Mouse (Mus musculus) hindbrain, embryonic 11.5 days (tissue): ENCODE data around the gene Zfp277. TPM values are rescaled to one million over a fixed set of nuclear protein-coding genes. Genes with fewer than 3 reads are reported as not detected.

Experiments
- ATAC-seq: fragments of 200-750 bp; cut with Nextera tagmentation; 2 replicates; pipeline ENCODE4 v1.8.0; 2017; ENCODE audit warnings: mild to moderate bottlenecking, moderate TSS enrichment, moderate library complexity; ENCODE audit not compliant: low FRiP score
- DNase-seq: peaks from one replicate; pipeline ENCODE4 v3.0.0-alpha.2; 2015; ENCODE audit warnings: low spot score
- H3K27ac ChIP-seq: fragments of 300-500 bp; sonication (generic); 2 replicates; pipeline ENCODE4 v1.5.1; 2014; ENCODE audit warnings: mild to moderate bottlenecking, low read depth, low read length
- H3K27me3 ChIP-seq: fragments of 300-500 bp; sonication (generic); 2 replicates; pipeline ENCODE4 v1.6.1; 2014; ENCODE audit warnings: mild to moderate bottlenecking, low read length, moderate library complexity, mixed read lengths; ENCODE audit not compliant: control insufficient read depth, insufficient read depth
- H3K36me3 ChIP-seq: fragments of 300-500 bp; sonication (generic); 2 replicates; pipeline ENCODE4 v1.6.1; 2014; ENCODE audit warnings: mild to moderate bottlenecking, low read length, moderate library complexity, mixed read lengths; ENCODE audit not compliant: control insufficient read depth, insufficient read depth
- H3K4me1 ChIP-seq: fragments of 300-500 bp; sonication (generic); replicated peaks from 2 replicates; pipeline ENCODE4 v1.6.1; 2014; ENCODE audit warnings: low read length, mixed read lengths; ENCODE audit not compliant: control insufficient read depth, insufficient read depth
- H3K4me2 ChIP-seq: fragments of 300-500 bp; sonication (generic); replicated peaks from 2 replicates; pipeline ENCODE4 v1.6.1; 2014; ENCODE audit warnings: mild to moderate bottlenecking, low read depth, low read length
- H3K4me3 ChIP-seq: fragments of 300-500 bp; sonication (generic); 2 replicates; pipeline ENCODE4 v1.5.1; 2014; ENCODE audit warnings: low read depth, low read length
- H3K9ac ChIP-seq: fragments of 300-500 bp; sonication (generic); 2 replicates; pipeline ENCODE4 v1.6.1; 2014; ENCODE audit warnings: low read depth, low read length
- H3K9me3 ChIP-seq: fragments of 300-500 bp; sonication (generic); 2 replicates; pipeline ENCODE4 v1.6.1; 2016; ENCODE audit warnings: low read length; ENCODE audit not compliant: control insufficient read depth
- WGBS: fragments of 180-500 bp; shearing (Covaris S2); extraction: QIAGEN DNeasy Blood & Tissue Kit; methylation state at CpG from one replicate; pipeline ENCODE4 v1.1.7; 2014; 5-methylcytosine and 5-hydroxymethylcytosine counted together
- polyA plus RNA-seq: library from polyadenylated mRNA; unstranded; fragments of >200 nt; fragmentation: Nextera tagmentation; extraction: Ambion mirVana; gene quantifications from 2 replicates; pipeline ENCODE4 v1.2.1, GENCODE M21; 2014

The Zfp277 gene
- polyA plus RNA-seq, 1 experiment from 2014 or later: 42.3 TPM

GRCm38 (mm10) chr12:40447561-40448355 is 2.1 kb upstream of the Zfp277 start:
- ATAC-seq (no peak), DNase-seq (no peak)
- peak overlapping the region; percentile 73 for H3K4me2 ChIP-seq
- no peaks in the 10 kb centered on the region for H3K36me3 ChIP-seq
- peak overlapping the region; percentile 90 for H3K9ac ChIP-seq
- peak overlapping the region; percentile 73 for H3K4me3 ChIP-seq
- no peaks in the 10 kb centered on the region for H3K4me1 ChIP-seq
- no peak overlapping the region for H3K27ac ChIP-seq
- H3K9me3 ChIP-seq: no peaks in the 10 kb centered on the region
- 15% methylated on average over 10 of the region's 10 CpGs for WGBS
- no peaks in the 10 kb centered on the region for H3K27me3 ChIP-seq

- no peaks in the 10 kb centered on the region for H3K36me3 ChIP-seq
- under 1% methylated on average over 36 of the region's 44 CpGs for WGBS
- H3K9ac ChIP-seq: peak overlapping the region; percentile 90
- H3K27me3 ChIP-seq: no peaks in the 10 kb centered on the region
- peak overlapping the region; percentile 94 for H3K27ac ChIP-seq
- H3K4me1 ChIP-seq: no peaks in the 10 kb centered on the region
- H3K4me3 ChIP-seq: peak overlapping the region; percentile 73
- ATAC-seq (peak; percentile 58), DNase-seq (peak; percentile 75)
- no peaks in the 10 kb centered on the region for H3K9me3 ChIP-seq
- peak overlapping the region; percentile 73 for H3K4me2 ChIP-seq
Observed at GRCm38 (mm10) chr12:40446450-40447381, 1.0 kb upstream of the Zfp277 start.

GRCm38 (mm10) chr12:40445206-40445605 is 496 bp downstream of the Zfp277 start:
- peak; percentile 23 for ATAC-seq
- peak overlapping the region; percentile 73 for H3K4me3 ChIP-seq
- 1% methylated on average over 16 of the region's 16 CpGs for WGBS
- H3K9ac ChIP-seq: peak overlapping the region; percentile 46
- no peaks in the 10 kb centered on the region for H3K36me3 ChIP-seq
- DNase-seq: no peak
- H3K27me3 ChIP-seq: no peaks in the 10 kb centered on the region
- H3K9me3 ChIP-seq: no peaks in the 10 kb centered on the region
- no peaks in the 10 kb centered on the region for H3K4me1 ChIP-seq
- H3K27ac ChIP-seq: no peak overlapping the region
- peak overlapping the region; percentile 62 for H3K4me2 ChIP-seq

- Histone ChIP-seq H3K4me1 (no peaks in the 10 kb centered on the region), H3K36me3 (no peaks in the 10 kb centered on the region), H3K27me3 (no peaks in the 10 kb centered on the region), H3K4me3 (no peak overlapping the region), H3K27ac (no peak overlapping the region), H3K9ac (no peak overlapping the region), H3K9me3 (no peaks in the 10 kb centered on the region), H3K4me2 (no peak overlapping the region)
- 4% methylated on average over 2 of the region's 2 CpGs for WGBS
- ATAC-seq: peak; percentile 59
- no peak for DNase-seq
Observed at GRCm38 (mm10) chr12:40438049-40438448, 7.7 kb downstream of the Zfp277 start.

DNA sequence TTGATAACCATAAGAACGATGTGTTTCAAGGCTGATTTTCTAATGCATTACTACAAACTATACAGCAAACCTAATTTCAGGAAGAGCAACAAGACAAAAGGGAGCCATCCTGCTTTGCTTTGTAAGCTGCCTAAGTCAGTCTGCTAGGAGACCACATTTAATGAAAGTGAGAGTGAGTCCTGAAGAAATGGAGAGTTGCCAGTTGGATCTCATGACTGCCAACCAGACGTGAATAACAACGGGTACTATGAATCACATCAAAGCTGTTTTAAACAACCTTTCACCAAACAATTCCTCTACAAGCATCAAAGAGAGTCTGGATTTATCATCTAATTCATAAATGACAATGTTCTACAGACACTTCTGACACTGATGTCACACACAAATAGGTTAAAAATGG is 11.6 kb downstream of the Zfp277 start:
- DNase-seq (no peak), ATAC-seq (no peak)
- Histone ChIP-seq H3K4me3 (no peak overlapping the region), H3K4me2 (no peak overlapping the region), H3K27me3 (no peaks in the 10 kb centered on the region), H3K9me3 (no peaks in the 10 kb centered on the region), H3K9ac (no peak overlapping the region), H3K27ac (no peak overlapping the region), H3K4me1 (no peaks in the 10 kb centered on the region), H3K36me3 (no peaks in the 10 kb centered on the region)
- 66% methylated on average over 3 of the region's 3 CpGs for WGBS

DNA sequence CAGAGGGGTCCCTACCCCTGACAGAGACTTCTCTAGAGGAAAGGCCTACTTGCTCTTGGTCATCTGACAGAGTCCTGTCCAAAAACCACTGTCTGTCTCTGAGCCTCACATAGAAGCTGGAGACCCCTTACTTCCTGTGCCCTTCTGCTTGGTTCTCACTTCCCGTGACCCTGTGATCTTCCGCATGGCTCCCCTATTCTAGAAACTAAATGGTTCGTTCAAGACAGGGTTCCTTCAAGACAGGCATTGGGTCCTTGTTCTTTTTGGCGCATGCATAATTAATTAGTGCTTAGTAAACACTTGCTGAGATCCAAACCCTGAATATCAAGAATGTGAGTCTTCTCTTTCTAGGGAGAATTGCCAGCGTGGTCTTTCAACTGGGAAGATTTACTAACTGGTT is 14.6 kb downstream of the Zfp277 start:
- no peak for ATAC-seq
- WGBS: 47% methylated on average over 5 of the region's 5 CpGs

GRCm38 (mm10) chr12:40429976-40430375 is 15.7 kb downstream of the Zfp277 start:
- no peaks in the 10 kb centered on the region for H3K9me3 ChIP-seq
- H3K27me3 ChIP-seq: no peaks in the 10 kb centered on the region
- no peaks in the 10 kb centered on the region for H3K4me1 ChIP-seq
- DNase-seq: no peak
- no peak overlapping the region for H3K4me3 ChIP-seq
- H3K4me2 ChIP-seq: no peak overlapping the region
- 63% methylated on average over 3 of the region's 3 CpGs for whole genome bisulfite sequencing
- no peak for ATAC-seq
- no peak overlapping the region for H3K9ac ChIP-seq
- no peaks in the 10 kb centered on the region for H3K36me3 ChIP-seq
- no peak overlapping the region for H3K27ac ChIP-seq

More for the DNA sequence above, 14.6 kb downstream of the Zfp277 start:
- no peak overlapping the region for H3K4me2 ChIP-seq
- no peaks in the 10 kb centered on the region for H3K36me3 ChIP-seq
- DNase-seq: no peak
- no peak overlapping the region for H3K4me3 ChIP-seq
- H3K4me1 ChIP-seq: no peaks in the 10 kb centered on the region
- no peak overlapping the region for H3K27ac ChIP-seq
- no peak overlapping the region for H3K9ac ChIP-seq
- H3K9me3 ChIP-seq: no peaks in the 10 kb centered on the region
- H3K27me3 ChIP-seq: no peaks in the 10 kb centered on the region

DNA sequence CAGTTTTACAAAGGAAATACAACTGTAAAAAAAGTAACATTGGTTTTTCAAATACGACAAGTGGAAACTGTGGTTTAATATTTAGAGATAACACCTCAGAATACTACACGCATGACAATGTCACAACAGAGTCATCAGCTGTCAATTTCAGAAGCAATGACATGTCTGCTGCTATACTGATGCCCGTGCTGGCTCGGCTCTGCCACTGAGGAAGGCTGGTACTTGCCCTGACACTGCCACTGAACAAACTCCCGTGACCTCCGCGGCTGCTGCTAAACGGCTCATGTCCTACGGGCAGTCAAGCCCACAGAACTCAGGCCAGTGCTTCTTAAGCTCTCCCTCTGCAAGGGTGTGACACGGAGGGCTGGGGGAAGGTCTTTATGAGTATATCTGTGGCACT is 18.1 kb downstream of the Zfp277 start:
- Histone ChIP-seq H3K4me1 (no peaks in the 10 kb centered on the region), H3K4me2 (no peak overlapping the region), H3K27me3 (no peaks in the 10 kb centered on the region)

More for the DNA sequence above, 18.1 kb downstream of the Zfp277 start:
- DNase-seq (no peak), ATAC-seq (no peak)
- Histone ChIP-seq H3K36me3 (no peaks in the 10 kb centered on the region), H3K9ac (no peak overlapping the region), H3K9me3 (no peaks in the 10 kb centered on the region), H3K4me3 (no peak overlapping the region), H3K27ac (no peak overlapping the region)
- 89% methylated on average over 10 of the region's 10 CpGs for WGBS
